Mouse (Mus musculus) regulatory T cell (primary cell): Measurements from ENCODE around the gene Cdkal1.

Experiments used
- in situ Hi-C: fragments of 300-600 bp; cut with MboI, MseI; formaldehyde crosslinking; loops from one replicate; pipeline ENCODE4 v1.15.1; 2025; ENCODE audit warnings: high pct_unique_total_duplicates

The Cdkal1 gene

DNA sequence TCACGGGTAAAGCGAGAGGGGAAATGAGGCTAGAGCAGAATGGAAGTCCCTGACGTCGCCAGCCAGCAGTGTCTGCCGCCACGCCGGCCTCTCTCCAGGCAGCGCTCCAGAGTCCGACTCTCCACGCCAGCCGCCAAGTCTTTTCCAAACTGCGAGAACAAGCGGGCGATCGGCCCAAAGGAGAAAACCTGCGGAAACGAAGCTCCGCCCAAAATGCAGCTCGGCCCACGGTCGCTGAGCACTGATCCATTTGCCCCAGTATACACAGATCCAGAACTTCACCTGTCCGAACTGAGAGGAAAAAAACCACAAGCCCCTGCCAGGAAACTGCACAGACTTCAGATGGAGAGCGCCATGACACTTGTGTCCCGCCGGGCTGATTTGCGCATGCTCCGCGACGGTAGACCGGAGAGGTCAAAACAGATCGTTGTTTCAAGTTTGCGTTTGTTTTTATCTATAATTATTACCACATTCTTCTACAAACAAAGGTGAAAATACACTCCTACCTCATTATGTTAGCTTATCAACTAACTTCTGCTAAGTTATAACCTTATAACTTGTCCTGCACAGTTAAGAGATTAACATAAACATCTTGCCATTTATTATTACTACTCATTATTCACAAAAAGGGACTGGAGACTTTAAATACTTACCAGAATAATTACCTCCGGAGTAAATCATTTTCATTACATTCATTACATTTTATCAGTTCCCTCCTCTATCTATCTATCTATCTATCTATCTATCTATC is at the start of gene Cdkal1:
Gene Cdkal1 (minus strand): TSS at position 394 of the 751 bp plus-strand sequence.
- in situ Hi-C loops: loop anchor here (5.0 to 10.0 kb wide), 3 partner anchors 129 to 402 kb away; partner anchors contain the start of gene E2f3

DNA sequence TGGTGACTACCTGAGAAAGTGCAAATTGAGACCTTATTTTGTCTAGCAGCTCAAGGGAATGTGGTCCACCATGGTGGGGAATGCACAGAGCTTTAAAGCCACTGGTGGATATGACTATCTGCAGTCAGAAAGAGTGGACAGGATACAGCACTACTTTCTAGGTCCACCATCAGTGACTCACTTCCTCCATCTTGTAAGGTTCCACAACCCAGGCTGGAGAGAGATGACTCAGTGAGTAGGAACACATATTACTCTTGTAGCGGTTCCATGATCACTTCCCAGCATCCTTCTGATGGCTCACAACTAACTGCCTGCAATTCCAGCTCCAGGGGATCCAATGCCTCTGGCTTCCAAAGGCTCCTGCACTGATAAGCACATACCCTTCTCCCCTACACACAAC is 47.9 kb upstream of the Cdkal1 start:
- in situ Hi-C loops: no loop called here

DNA sequence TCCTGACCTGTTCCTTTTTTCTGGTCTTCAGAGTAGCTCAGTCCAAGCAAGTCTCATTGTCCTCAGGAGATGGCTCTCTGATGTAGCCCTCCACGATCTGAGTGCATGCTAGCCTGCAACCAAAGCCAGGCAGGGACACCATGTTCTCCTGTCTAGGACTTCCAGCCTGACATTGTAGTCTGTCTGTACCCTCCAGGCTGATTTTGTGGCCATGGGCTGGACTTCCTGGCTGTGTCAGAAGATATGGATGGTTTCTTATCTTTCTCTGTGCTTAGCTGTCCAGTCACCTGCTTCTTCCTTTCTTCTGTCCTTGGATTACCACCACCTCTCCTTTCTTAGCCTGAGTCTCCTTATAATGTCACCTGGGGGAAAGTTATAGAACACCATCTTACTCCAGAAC is 47.2 kb upstream of the Cdkal1 start:
- in situ Hi-C loops: no loop called here

DNA sequence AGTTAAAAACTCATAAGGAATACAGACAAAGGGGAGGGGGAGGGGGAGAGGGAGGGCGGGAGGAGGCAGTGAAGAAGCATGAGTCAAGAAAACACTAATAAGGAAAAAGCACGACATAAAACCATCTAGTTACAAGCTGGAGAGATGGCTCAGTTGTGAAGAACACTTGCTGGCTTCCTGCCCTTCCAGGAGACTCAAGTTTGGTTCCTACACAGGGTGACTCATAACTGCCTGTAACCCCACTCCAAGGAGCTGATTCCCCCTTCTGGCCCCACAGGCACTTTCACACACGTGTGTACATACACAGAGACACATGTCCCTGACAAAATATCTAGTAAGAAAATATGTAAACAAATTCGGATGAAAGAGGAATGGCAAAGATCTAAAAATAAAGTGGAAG is 46.2 kb upstream of the Cdkal1 start:
- in situ Hi-C loops: no loop called here

DNA sequence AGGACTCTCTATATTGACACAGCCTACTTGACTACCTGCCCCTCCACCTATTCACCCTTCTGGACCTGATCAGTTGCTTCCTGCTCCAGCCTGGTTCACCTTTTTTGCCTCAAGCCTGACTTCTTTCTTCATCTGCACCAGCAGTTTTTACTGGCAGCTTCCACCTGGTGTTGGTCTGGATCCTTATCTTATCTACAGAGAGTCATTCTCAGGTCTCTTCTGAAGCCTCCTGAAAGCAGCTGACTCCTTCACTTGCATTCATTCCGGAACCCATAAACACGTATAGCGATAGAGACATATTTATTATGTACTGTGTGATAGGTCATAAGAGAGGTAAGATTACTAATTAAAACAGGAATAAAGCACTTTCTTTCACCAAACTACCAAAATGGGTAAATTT is 11.3 kb upstream of the Cdkal1 start:
- in situ Hi-C loops: loop anchor here (10.0 kb wide), 1 partner anchor 298 kb away; no protein-coding TSS in a partner anchor

DNA sequence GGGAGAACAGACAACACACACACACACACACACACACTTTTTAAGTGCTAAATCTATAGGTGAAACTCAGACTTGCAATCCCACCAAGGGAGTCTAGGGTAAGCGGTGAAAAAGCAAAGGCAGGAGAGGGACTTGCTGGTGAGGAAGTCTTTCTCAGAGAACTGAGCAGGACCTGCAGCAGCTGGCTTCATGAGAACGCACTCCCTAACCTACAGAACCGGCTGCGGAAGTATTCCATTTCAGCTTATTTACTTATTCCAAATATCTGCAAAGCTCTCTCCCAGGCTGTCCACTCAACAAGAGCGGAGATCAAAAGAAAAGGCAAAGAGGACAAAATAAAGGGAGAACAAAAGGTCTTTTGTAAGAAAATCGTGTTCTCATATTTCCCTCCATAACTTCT is 8.9 kb upstream of the Cdkal1 start:
- in situ Hi-C loops: loop anchor here (10.0 kb wide), 1 partner anchor 300 kb away; no protein-coding TSS in a partner anchor

DNA sequence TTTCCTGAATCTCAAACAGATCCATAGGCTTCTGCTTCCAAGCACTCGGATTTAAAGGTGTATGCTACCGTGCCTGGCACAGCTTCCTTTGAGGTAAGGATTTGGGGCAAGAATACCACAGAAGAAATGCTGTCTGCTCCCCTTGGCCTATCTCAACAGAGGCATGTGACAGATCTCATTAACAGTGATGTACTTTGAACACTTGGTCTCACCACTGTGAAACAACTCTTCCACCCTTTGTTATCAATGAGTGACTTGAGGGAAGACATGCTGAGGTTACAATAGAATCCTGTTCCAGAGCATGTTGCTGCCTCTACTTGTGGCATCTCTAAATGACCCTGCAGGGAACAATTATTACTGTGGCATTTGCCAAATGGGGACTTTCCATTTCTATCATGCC is 4.6 kb upstream of the Cdkal1 start:
- in situ Hi-C loops: loop anchor here (10.0 kb wide), 1 partner anchor 305 kb away; no protein-coding TSS in a partner anchor

DNA sequence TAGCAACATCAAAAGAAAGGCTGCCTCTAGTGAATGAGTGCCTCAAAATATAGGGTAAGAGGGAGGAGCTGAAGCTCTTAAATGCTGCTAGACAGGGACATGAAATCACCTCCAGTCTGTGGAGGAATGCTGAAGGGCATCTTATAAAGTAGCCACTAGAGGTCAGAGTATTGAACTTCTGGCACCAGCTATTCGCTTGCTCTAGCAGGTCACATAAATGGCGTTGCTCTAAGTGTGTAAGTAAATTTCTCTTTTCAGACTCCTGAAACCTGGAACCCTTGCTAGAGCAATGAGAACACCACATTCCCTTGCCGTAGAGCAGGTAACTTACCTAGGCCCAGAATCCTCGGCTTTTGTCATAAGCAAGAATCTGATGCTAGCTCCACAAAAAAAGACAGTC is 2.0 kb upstream of the Cdkal1 start:
- in situ Hi-C loops: loop anchor here (5.0 to 10.0 kb wide), 3 partner anchors 127 to 400 kb away; partner anchors contain the start of gene E2f3

DNA sequence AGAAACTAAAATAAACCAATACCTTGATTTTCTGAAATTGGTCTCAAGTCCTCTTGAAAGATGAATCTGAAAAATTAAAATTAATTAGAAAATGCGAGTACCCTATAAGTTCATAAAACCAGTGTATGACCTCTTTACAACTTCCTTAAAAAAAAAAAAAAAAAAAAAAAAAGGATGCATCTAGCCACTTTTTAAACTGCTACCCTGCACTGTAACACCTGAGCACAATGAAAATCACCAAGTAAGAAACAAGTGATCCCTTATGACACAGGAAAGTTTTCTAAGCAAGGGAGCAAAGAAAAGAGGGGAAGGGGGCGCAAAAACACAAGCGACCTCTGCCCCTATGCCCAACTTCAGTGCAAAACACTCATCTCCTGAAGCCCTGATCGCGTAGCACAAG is 598 bp downstream of the Cdkal1 start:
- in situ Hi-C loops: loop anchor here (5.0 to 10.0 kb wide), 3 partner anchors 130 to 402 kb away; partner anchors contain the start of gene E2f3

DNA sequence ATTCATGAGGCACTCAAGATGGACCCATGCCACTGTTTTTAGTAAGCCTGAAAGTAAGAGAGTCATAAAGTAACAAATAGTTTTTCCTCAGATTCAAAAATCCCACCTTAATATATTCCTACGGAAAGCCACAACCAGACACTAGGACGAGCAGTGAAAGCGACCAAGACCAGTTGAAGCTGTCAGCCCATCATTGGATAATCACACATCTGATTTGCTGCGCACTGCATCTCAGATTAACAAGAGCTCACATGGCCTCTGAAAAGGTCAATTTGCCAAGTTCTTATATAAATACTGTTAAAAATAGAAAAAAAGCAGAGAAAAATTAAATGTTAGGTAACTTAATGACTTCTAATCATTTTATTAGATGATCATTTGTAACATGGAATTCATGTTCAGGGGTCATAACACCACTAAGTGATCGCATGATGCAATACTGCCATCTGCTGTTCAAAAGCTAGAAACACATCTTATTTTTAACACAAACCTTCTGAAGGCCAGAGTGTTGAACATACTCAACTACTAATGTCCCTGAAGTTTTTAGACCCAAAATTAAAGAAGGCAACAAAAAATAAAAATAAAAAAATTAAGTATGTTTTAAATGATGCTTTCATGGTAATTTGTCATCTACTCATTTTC is 16.9 kb downstream of the Cdkal1 start:
- in situ Hi-C loops: no loop called here

DNA sequence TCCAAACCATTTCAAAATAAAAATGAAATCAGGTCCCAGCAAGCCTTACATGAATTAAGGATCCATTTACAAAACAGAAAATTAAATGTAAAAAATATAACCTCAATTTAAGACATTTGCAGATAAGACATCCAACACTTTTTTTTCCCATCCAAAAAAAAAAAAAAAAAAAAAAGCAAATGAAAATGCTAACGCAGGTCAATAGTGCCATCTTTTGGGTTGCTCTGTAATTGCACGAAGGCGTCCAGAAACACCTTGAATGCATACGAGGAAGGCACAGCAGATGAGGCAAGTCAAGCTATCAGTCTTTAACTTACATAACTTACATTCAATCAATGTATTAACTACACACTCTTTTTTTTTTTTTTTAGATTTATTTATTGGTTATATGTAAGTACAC is 20.3 kb downstream of the Cdkal1 start:
- in situ Hi-C loops: no loop called here

DNA sequence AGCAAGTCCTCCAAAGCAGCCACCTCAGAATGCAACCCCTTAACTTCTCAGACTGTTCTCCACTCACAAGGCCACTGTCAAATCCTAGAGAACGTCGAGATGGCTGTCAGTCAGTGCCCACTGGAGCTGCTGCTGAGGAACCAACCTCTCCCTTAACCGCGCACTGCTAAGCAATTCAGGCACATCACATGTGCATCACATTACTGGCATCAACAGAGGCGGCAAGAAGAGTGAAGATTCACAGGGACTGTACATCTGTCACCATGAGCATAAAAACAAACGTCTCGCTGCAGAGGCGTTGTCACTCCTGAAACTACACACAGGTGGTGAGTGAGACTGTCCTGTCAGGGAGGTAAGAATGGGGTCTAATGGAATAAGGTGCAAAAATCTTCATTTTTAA is 21.7 kb downstream of the Cdkal1 start:
- in situ Hi-C loops: no loop called here

DNA sequence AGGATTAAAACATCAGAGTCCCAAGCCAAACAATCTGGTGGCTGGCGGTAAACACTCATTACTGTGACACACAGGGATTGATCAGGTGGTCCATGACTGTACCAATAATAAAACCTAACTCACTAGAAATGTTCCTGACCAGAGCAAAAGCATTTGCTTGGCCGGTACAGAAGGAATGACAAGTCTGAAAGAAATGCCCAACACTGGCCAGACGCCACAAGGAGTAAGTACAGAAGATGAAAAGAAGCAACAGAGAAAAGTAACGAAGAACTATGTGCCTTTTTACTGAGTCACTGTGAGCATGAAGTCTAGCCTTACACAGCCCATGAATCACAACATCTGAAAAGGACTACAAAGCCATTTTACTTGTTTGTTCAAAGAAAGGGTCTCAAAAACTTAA is 24.3 kb downstream of the Cdkal1 start:
- in situ Hi-C loops: no loop called here

DNA sequence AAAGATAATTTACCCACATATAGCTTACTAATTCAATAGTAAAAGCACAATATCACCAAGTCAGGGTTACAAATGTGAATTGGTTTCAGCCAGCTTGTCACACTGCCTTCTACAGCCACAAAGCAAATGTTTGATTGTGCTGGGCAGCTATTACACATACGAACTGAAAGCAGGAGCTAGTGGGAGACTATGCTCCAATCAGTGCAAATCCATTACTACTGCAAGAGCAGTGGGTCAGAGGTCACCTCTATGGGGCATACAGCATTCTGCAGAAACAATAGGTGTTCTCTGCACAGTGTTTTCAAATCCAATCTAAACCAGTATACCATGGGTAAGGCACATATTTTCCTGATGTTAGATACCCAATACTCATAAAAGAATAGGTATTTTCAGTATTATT is 27.4 kb downstream of the Cdkal1 start:
- in situ Hi-C loops: loop anchor here (10.0 kb wide), 1 partner anchor 853 kb away; no protein-coding TSS in a partner anchor

DNA sequence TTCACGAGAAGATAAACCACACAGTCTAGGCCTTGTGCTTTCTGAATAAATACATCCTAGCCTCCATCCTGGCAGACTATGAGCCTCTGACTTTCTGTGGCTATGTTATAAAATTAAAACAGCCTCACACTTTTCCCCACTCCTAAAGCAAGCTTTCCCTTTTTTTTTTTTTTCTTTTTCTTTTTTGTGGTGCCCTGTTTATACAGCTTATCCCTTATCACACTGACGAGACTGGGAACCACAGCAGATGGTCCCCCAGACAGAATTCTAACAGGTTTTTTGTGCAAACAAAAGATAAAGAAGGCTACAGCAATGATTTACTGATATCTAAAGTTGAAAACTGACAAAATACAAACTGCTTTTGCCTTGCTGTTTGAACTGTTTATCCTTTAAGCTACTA is 29.0 kb downstream of the Cdkal1 start:
- in situ Hi-C loops: loop anchor here (10.0 kb wide), 1 partner anchor 852 kb away; no protein-coding TSS in a partner anchor

DNA sequence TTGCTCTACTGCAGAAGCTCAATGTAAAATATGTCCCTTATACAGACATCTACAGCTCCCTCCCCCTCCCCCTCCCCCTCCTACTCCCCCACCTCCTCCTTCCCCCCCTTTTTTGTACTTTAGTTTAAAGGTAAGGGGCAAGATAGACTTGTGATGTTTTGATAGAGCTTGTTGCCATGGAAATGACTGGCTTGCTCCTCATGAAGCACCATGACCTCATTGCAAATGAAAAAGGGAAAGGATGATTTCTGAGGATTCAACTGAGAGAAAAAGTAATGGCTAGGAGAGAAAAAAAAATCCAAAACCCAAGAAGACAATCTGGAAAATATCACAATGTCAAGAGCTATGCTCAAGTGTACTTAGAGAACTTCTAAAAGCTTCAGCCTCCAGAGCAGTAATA is 29.4 kb downstream of the Cdkal1 start:
- in situ Hi-C loops: loop anchor here (10.0 kb wide), 1 partner anchor 851 kb away; no protein-coding TSS in a partner anchor

DNA sequence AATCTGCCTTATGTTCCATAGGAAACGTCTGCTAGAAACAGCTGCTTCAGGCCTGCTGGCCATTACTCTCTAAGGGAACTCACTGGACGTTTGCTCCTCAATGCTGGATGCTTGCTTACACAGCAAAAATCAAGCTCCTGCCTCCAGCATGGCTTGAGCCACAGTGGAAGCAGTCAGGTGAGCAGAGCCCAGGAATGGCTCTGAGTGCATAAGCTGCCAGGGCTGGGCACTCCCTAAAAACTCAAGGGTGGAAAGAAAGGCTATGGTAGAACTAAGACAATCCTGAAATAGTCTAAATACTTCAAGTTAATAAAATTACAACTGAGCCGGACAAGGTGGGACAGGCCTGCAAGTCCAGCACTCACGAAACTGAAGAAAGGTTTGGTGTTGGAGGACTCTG is 30.7 kb downstream of the Cdkal1 start:
- in situ Hi-C loops: loop anchor here (10.0 kb wide), 1 partner anchor 850 kb away; no protein-coding TSS in a partner anchor

DNA sequence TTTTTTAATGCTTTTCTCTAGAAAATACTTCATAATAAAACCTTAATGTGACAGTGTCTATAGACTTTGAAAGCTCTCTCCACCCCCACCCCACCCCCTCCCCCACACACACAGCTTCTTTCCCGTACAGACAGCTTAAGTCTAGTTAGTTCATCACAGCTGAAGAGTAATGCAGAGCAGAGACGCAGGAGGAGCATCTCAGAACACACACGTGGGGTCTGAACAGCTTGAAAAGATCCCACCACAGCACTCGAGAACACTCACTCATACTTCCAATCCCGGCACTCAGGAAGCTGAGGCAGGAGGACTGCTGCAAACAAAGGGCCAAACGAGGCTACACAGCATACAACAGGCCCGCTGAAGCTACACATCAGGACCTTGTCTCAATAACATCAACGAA is 31.1 kb downstream of the Cdkal1 start:
- in situ Hi-C loops: loop anchor here (10.0 kb wide), 1 partner anchor 850 kb away; no protein-coding TSS in a partner anchor

DNA sequence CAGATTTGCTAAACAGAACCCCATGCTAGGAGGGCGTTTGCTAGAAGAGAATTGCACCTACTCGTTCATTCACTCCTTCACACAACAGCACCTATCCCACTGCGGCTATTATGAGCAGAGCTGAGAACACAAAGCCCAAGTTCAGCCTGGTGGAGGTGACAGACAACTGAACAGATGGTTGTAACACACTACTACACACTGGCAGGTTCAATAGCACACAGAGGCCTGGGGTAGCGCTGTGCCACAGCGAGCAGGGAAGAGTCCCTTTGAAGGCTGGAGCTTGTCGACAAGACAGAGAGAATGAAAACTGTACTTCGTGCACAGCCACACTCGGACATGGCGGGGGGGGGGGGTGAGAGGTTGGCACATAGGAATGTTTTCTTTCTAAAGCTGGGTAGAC is 31.6 kb downstream of the Cdkal1 start:
- in situ Hi-C loops: loop anchor here (10.0 kb wide), 1 partner anchor 849 kb away; no protein-coding TSS in a partner anchor

DNA sequence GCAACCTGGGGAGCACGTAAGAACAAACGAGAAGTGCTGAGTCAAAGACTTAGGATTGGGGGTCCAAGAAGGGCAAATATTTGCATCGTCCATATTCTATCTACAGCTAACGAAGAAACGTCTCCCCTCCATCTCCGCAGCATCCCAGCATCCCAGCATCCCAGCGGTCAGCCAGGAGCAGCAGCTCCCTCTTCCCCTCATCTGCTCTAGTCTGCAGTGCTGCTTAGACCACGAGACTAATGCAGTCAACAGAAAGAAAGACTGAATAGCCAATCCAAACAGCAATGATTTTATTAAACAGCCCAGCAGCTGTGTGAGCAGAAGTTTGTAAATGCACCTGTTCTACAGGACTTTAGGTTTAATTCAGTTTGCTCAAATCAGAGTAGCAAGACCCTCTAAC is 32.0 kb downstream of the Cdkal1 start:
- in situ Hi-C loops: loop anchor here (10.0 kb wide), 1 partner anchor 849 kb away; no protein-coding TSS in a partner anchor

DNA sequence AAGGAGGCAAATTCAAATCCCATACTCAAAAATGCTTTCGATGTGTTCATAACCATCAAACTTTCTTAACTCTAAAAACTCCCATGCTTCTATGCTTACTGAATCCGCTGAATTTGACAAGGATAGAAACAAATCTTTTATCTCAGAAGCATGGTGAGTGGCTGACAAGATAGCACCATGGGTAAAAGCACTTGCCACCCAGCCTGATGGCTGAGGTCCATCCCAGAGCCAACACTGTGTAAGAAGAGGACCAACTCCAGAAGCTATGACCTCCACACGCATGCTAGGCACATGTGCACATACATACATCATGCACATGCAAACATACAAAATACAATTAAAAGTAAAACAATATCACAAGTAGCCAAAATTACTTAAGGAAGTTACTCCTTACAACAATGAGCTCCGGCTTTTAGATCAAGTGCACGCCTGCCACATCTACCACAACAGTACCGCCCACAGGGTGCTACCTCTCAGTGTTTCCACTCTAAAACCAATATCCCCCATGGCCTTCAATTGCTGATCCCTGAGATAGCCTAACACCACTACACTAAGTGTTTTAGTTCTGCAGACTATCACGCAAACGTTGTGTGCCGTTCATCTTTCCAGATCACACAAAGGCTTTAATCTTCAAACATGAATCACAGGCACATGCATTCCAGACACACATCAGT is 35.4 kb downstream of the Cdkal1 start:
- in situ Hi-C loops: loop anchor here (10.0 kb wide), 1 partner anchor 845 kb away; no protein-coding TSS in a partner anchor

DNA sequence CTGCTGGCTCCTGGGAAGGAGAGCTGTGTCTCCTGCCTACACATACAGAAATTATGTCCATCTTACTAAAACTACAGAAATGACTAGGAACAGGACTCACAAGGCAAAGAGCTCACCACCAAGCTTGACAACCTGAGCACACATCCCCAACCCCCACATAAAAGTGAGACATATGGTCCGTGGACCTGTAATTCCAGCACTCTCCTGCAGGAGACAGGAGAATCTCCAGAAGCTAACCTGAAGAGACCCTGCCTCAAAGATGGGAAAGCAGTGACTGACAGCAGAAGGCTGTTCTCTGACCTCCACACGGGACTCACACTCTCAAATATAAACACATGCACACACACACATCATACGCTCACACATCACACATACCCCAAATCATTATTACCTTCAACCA is 36.3 kb downstream of the Cdkal1 start:
- in situ Hi-C loops: no loop called here
